Mouse (Mus musculus) kidney, adult 9 months (tissue): Measurements from ENCODE around the gene Apol8.

ENCODE experiments used
- DNase-seq: peaks from one replicate; pipeline ENCODE4 v3.0.0; 2022

The Apol8 gene

DNA sequence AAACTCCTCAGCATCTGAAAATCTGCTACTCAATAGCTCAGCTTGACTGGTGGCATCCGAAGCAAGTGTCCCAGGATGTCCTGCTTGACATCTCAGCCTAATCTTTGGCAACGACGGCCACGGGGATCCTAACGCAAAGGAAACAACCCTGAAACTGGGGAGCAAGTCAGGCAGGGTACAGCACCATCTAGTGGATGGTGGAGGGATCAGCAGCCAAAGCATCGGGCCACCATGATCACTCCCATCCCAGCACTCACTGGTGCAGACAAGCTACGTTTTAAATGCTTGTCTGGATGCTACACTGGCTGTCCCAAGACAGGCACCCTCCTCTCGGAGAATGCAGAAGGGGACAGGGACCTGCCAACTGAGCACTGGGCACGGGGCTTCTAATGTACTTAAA, at the start of gene Apol8:
Apol8 (minus strand) TSS at position 156 of the 400 bp plus-strand sequence.
- DNase-seq: peak; percentile 52

DNA sequence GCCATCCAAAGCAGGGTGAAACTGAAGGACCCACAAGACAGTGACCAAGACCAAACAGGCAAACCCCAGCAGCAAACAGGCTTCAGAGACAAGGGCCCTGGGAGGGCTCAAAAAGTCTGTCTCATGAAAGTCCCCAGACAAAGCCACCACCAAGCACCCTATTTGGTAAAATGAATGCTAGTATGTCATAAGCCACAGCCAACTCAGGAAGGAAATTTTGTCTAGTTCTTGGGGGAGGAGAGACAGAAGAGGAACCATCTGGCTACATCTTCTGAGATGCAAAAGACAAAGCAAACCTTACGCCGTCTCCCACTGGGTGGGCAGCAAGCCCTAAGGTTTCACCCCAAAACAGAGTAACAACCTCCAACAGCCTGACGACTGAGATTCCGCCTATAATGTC, 48.9 kb upstream of the Apol8 start:
- DNase-seq: no peak

DNA sequence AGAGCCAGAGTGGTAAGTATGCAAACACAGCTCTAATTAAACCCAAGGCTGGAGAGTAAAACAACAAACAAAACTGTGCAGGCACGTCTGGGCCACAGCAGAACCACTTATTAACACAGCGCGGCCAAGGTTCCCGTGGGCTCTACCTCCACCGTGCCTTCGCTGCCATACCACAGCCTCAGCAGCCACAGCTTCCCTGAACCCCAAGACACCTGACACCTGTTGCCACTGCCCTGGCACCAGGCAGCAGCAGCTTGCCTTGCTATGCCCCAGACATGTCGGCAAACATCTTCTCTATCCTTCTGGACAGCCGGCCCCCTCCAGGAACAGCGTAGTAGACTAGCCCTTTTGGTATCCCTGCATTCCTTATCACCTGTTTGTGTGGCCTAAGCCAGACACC, 48.1 kb upstream of the Apol8 start:
- no peak for DNase-seq

DNA sequence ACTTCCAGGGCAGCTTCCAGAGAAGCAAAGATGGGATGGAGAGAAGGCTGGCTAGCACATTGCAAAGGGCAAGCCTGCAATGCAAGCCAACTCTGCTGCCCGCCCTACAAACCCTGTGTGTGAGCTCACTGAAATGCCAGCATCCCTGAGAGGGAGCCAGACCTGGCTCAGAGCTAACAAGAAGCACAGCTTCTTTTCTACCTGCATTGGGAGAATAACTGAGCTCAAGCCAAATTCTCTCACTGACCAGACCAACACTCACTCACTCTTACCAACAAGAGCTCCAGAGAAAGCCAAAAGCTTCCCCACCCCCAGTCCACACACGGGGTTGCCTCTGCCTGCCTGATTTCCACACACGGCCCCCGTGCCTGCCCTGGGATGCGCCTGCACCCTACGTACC, 47.7 kb upstream of the Apol8 start:
- no peak for DNase-seq

- DNase-seq: no peak
Measured at GRCm38 (mm10) chr15:77803747-77804146, 46.9 kb upstream of the Apol8 start.

DNA sequence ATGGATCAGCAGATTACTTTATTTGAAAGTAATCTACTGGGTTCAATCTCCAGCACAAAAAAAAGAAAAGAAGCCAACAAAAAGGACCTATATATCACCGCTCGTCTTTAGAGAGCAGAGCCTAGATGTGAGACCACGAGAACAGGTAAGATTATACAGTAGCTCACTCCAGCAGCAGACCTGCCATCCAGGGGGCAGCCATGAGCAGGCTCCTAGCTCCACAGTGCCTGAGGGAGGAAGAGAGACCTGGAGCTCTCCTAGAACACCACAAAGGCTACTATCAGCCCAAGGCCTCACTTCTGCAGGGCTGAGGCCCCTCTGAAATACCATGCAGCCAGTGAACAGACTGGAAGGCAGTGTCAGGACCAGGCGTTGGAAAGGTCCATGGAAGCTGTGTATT, 46.2 kb upstream of the Apol8 start:
- DNase-seq: no peak

- no peak for DNase-seq
Measured at GRCm38 (mm10) chr15:77801188-77801587, 44.4 kb upstream of the Apol8 start.

DNA sequence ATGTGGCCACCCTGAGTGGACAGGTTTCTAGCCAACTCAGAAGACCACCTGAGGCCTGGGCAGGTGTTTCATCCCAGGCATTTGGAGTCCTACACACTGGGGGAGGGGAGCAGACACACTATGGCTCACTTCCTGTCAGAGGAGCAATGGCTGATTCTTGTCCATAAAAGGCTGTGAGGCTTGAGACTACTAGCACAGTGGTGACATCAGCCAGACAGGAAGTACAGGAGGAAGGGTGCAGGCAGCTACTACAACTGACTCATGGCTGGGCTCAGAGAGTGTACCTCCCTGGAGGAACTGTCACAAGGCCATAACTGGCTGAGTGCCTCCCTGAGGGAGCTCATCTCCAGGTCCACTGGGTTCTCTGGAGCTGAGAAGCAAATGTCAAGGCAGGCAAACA, 43.7 kb upstream of the Apol8 start:
- DNase-seq: peak; percentile 85

- DNase-seq: peak; percentile 40
Measured at GRCm38 (mm10) chr15:77799491-77800474, 43.0 kb upstream of the Apol8 start.

DNA sequence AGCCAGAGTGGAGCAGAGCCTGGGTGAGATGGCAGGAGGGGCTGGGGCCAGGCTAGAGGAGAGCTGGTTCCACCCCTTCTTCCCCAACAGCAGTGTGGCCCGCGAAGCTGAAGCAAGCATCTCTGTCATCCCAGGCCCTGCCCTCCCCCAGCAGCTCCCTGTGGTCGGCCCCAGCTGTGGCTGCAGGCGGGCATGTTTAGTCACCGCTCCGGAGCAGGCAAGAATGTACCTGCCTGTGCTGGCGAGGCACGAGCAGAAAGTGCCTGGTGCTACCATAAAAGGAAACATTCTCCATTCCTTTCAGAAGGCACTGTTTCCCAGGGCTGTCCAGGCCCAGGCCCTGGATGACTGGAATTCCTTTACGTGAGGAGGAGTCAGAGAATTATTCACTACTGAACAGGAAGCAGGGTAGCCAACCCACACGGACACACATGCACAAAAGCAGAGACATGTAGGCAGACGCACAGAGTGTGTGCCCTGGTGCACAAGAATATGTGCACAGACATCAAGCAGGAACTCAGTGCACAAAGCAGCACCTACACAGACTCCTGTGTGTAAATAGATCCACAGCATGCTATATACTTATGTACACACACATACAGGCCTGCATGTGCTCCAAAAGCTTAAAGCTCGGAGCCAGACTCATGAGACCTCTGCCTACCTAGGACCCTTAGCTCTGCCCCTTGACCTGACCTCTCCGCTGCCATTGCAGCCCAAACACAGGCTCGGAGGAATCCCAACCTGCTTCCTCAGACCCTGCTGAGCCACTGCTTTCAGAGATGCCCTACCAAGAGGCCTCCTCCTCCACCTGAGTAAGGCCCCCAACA, 42.1 kb upstream of the Apol8 start:
- peak; percentile 71 for DNase-seq

DNA sequence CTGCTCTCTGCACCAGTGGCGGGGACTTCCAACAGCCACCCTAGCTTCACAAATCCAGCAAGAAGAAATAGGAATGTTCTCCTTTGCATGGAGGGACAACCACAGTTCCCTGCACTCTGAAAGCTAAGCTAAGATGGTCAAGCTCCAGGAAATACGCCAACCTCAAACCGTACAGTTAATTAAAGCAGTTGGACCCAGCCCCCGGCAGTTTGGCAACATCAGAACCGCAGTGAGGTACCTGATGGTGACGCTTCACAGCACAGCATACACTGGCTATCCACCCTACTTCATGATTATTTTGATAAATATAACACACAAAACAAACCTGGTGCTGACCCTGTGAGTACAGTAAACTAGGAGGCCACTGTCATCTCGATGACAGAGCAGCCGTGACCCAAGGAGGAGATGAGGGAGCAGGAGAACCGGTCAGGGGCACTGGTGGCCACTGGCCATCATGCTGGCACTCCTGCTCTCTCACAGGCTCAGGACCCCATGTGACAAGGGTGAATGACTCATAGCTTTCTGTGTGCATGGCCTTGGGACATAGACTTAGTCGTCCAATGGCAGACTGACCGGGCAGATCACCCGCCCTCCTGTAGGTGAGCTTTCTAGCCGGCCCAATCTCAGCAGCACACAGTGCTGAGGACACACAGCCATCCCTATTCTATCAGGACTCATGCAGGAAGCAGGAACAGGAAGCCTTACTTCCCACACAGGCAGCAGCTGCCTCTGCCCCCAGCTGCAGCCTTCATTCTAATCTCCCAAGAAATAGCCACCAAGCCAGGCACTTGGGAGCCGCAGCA, 41.0 kb upstream of the Apol8 start:
- DNase-seq: peak; percentile 69

DNA sequence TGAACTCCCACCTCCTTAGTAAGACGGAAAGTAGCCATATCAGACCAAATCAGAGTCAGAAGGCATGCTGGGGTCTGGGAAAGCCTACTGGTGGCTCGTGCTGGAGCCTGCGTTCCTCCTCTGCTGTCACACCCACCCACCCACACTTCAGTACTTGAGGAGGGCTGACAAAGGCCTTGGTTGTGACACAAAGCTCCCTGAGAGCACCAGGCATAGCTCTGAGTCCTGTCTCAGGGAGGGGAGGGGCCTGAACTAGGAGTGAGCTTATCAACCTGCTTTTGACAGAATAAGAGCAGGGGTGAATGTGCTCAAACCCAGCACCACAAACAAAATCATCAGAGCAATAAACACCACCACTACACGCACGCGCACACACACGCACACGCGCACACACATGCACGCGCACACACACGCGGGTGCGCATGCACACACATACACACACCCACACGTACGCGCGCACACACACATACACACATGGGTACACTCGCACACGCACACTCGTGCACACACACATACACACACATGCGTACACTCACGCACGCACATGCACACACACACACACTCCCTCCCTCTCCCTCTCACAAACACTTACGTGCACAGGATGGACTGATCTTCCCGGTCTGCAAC, 39.7 kb upstream of the Apol8 start:
- DNase-seq: no peak

- no peak for DNase-seq
Measured at GRCm38 (mm10) chr15:77794908-77795356, 38.1 kb upstream of the Apol8 start.

- DNase-seq: no peak
Measured at GRCm38 (mm10) chr15:77794138-77794907, 37.5 kb upstream of the Apol8 start.

GRCm38 (mm10) chr15:77793554-77793953, 36.8 kb upstream of the Apol8 start:
- DNase-seq: no peak

DNA sequence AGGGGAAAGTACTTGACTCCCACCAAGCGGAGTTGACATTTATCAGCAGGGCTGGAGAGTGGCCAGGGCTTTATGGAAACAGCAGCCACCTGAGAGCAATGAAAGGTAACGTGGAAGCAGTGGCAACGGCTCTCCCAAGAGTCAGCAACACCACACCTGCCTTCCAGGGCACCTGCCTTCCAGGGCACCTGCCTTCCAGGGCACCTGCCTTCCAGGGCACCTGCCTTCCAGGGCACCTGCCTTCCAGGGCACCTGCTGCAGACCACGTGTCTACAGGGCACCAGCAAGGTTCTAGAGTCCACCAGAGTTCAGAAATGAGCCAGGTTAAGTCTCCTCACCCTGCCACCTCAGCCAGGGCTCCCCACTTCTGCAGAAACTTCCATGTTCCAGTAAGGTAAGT, 36.3 kb upstream of the Apol8 start:
- no peak for DNase-seq

DNA sequence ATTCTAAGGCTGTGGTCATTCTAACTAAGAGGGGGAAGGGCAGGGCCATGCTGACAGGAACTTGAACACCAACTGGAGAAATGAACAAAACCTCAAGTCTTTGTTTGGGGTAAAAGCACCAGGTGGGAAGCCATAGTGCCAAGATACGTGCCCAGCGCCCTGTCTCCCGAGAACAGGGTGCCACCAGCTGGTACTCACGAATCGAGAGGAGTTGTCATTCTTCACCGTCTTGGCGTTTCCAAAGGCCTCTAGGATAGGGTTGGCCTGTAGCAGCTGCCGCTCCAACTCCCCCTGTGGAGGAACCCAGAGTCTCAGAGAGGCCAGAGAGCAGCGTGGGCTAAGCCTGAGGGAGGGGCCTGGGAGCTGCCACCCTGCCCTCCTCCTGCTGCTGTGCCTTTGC, 35.3 kb upstream of the Apol8 start:
- DNase-seq: no peak

GRCm38 (mm10) chr15:77790656-77791405, 34.0 kb upstream of the Apol8 start:
- DNase-seq: no peak

GRCm38 (mm10) chr15:77789186-77789585, 32.4 kb upstream of the Apol8 start:
- no peak for DNase-seq

DNA sequence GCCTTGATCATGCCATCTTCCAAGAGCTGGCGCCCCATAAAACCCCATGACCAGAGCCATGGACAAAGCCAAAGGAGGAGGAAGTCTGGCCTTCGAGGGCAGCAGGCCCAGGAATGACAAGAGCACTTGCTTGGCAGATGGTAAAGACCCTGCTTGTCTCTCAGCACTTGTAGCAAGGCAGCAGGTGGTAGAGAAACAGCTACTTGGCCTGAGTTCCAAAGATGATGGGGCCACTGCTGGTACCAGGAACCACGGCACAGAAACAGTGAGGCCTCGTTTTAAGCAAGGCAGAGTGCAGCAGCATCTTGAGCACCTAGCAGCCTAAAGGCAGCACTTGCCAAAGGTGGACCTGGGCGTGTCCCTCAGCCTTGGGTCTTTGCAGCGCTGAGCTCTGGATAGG, 31.6 kb upstream of the Apol8 start:
- DNase-seq: no peak

- no peak for DNase-seq
Measured at GRCm38 (mm10) chr15:77785807-77786206, 29.0 kb upstream of the Apol8 start.
